Mouse (Mus musculus) retina, embryonic 14.5 days (tissue): ENCODE results near the gene Cad.
A peak's percentile ranks its signal among the peaks of the same experiment; 100 is the strongest.

ENCODE experiments used
- DNase-seq: peaks from one replicate; pipeline ENCODE4 v3.0.0-alpha.2; 2015; ENCODE audit warnings: low spot score

The Cad gene

GRCm38 (mm10) chr5:31110781-31111180 is 56.2 kb downstream of the Cad start:
- DNase-seq, result peak; percentile 29

GRCm38 (mm10) chr5:31116354-31116753 is 61.8 kb downstream of the Cad start, which contains the start of gene Trim54:
Trim54 (plus strand) TSS chr5:31116712.
- DNase-seq, result no peak

GRCm38 (mm10) chr5:31116912-31117311 is 62.3 kb downstream of the Cad start:
- no peak for DNase-seq

- no peak for DNase-seq
These were observed 66.5 kb downstream of the Cad start for GRCm38 (mm10) chr5:31121111-31121510.

GRCm38 (mm10) chr5:31123481-31123880 is 68.9 kb downstream of the Cad start:
- DNase-seq, result no peak

GRCm38 (mm10) chr5:31126050-31126449 is 71.5 kb downstream of the Cad start:
- DNase-seq, result peak; percentile 9
